Mouse (Mus musculus) adrenal gland, postnatal 14 days (tissue): ENCODE results near the gene Stx18. TPM values are rescaled to one million over a fixed set of nuclear protein-coding genes. Genes with fewer than 3 reads are reported as not detected.
A peak's percentile ranks its signal among the peaks of the same experiment; 100 is the strongest.

Source experiments
- DNase-seq: peaks from one replicate; pipeline ENCODE4 v3.0.0; 2021; ENCODE audit warnings: mixed read lengths
- long read RNA-seq, 2 experiments: library from polyadenylated mRNA; stranded (forward); transcript quantifications; one replicate each; pipeline ENCODE4 v2.0.0; 2021
- total RNA-seq: library from RNA; stranded (reverse); gene quantifications from 2 replicates; pipeline ENCODE4 v1.2.3, GENCODE M21; 2021

The Stx18 gene
- total RNA-seq: 45.0 and 47.0 TPM in 2 replicates
- long read RNA-seq, experiment 1, transcript Stx18-203 (11 exons, 3,002 nt): major isoform, 48 of 59 reads
- long read RNA-seq, experiment 1, partial matches to known transcripts: 2 of 59 reads
- long read RNA-seq, experiment 1, other reads (novel, unspliced or antisense): 1 of 59 reads
- long read RNA-seq, experiment 2, transcript Stx18-203 (11 exons, 3,002 nt): major isoform, 30 of 37 reads
- long read RNA-seq, experiment 2, partial matches to known transcripts: 3 of 37 reads
- long read RNA-seq, experiment 2, other reads (novel, unspliced or antisense): 1 of 37 reads

DNA sequence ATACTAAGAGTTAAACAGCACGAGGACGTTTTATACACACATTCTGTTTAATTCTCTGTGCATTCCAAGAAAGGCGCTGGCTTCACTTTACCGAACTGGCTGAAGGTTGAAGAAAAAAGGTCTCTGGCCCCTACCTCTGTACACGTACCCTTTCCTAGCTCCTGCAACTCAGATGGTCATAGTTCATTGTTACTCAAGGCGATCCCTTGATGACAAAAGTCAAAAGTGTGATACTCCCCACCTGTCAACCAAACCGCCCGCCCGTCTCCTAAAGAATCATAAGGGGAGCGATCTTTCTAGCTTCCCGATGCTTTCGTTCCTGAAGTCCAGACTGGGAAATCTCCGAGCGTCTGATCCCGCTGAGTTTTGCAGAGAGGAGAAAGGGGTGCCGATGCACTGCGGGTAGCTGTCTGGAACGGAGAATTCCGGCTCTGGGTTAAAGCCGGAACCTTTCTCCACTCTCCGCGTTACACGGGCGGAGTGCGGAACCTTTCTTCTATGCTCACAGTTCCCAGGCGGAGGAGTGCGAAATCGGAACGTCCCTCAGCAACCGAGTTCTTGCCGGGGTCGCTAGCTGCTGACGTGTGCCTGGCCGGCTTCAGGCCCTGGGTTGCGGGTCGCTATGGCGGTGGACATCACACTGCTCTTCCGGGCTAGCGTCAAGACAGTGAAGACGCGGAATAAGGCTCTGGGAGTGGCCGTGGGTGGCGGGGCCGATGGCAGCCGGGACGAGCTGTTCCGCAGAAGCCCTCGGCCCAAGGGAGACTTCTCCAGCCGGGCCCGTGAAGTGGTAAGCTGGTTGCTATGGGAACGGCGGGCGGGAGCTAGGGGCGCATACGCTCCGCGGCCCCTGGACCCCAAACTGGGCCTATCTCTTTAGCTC, at the start of gene Stx18:
TSS of gene Stx18 (plus strand) at position 33 of the 883 bp plus-strand sequence.
- DNase-seq: peak; percentile 93

GRCm38 (mm10) chr5:37992346-37992745, 46.2 kb upstream of the Stx18 start:
- no peak for DNase-seq

DNA sequence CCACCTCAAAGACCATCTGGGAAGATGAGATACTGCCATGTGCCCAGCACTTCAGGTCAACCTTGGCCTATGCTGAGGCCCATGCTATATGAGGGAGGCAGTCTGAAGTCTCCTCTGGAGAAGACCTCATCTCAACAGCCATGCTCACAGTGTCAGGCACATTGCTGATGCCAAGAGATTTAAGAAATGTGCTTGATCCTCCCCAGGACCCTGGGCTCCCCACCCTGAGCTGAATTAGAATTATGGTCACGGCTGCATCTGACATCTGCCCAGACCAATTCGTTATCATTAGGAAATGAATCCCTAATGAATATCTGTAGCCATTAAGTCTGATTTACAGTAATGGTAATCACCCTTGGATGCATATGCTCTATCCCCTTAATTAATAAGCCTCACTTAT, 39.7 kb upstream of the Stx18 start:
- no peak for DNase-seq

- DNase-seq: no peak
Observed at GRCm38 (mm10) chr5:38002573-38002972, 36.0 kb upstream of the Stx18 start.

DNA sequence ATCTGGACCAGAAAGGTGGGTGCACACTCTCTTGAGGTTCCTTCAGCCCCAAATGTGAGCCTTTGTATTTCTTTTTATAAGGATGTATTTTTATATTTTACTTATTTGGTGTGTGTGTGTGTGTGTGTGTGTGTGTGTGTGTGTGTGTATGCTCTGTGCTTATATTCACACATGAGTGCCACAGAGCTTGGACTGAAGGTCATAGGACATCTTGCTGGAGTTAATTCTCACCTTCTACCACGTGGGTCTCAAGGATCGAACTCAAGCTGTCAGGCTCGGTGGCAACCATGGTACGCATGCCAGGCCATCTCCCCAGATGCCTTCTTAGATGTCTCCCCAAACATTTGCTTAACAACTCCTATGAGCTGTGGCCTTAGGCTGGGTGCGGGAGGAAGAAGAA, 33.8 kb upstream of the Stx18 start:
- no peak for DNase-seq

- DNase-seq: no peak
Observed at GRCm38 (mm10) chr5:38006415-38007347, 31.9 kb upstream of the Stx18 start.

- no peak for DNase-seq
Observed at GRCm38 (mm10) chr5:38009071-38009470, 29.5 kb upstream of the Stx18 start.

DNA sequence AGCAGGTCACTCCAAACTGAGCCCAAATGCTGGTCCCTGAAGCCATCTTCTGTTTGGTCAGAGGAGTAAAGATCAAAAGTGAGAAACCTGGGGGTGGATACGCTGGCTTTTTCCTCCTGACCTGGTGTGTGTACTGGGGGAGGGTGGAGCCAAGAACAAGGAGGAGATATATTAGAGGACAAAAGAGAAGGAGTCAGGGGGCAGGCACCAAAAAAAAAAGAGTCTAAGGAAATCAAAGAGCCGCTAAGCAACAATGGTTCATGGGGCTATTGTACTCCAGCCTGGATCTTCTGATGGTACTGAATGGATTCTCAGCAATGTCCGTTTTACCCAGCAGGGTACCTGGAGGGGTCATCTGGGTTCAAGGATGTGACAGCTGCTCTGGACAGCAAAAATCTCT, 23.6 kb upstream of the Stx18 start:
- DNase-seq: no peak

GRCm38 (mm10) chr5:38016945-38017344, 21.6 kb upstream of the Stx18 start:
- peak; percentile 46 for DNase-seq

DNA sequence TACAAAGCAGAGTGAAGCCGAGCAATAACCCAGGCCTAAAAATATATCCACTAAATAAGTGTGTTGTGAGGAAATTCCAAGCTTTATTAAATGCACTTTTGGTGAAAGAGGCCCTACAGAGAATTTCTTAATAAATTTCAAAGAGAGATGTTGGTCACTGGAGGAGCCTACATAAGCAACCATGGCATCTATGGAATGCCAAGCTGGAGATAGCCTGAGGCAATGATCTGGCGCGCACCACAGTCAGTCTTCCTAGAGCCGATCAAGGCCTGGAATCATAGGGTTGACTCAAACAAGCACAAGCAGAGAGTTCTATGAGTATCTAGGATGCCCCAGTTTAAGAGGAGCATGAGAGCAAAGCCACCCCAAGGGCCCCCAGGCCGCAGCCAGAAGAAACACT, 10.9 kb upstream of the Stx18 start:
- DNase-seq: no peak

- DNase-seq: peak; percentile 16
Observed at GRCm38 (mm10) chr5:38038274-38038673, 268 bp upstream of the Stx18 start.

DNA sequence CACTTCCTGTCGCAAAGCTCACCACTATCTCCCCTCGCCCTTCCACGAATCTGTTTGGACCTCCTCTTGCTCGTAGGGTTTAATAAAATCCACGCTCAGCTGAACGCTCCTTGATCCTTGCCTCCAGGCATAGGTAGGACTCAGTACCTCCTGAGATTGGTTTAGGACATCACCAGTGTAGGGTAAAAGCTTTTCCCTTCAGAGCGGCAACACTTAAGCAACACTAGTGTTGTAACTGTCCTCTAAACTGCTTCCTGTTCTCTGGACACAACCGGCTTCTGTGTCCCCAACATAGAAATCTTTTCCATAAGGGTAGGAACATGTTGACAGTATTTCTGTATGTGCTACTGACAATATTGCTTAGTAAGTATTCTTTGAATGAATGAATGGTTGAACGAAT, 1.3 kb downstream of the Stx18 start:
- peak; percentile 28 for DNase-seq

- DNase-seq: no peak
Observed at GRCm38 (mm10) chr5:38044923-38045322, 6.4 kb downstream of the Stx18 start.

DNA sequence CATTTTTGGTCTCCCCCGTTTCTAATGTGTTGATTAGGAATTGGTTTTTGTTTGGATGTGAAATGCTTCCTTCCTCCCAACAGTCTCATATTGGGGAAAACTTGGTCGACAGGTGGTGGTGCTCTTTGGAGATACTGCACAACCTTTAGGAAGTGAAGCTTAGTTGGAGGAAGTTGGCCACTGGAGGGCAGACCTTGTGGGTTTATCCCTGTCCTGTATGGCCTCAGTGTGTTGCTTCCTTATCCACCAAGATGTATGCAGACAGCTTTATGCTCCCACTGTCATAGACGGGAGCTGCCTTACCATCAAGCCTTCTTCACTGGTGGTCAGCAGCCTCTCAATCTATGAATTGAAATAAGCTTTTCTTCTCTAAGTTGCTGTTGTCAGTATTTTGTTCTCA, 9.6 kb downstream of the Stx18 start:
- no peak for DNase-seq

GRCm38 (mm10) chr5:38061051-38061450, 22.5 kb downstream of the Stx18 start:
- no peak for DNase-seq

GRCm38 (mm10) chr5:38062709-38063108, 24.2 kb downstream of the Stx18 start:
- no peak for DNase-seq

DNA sequence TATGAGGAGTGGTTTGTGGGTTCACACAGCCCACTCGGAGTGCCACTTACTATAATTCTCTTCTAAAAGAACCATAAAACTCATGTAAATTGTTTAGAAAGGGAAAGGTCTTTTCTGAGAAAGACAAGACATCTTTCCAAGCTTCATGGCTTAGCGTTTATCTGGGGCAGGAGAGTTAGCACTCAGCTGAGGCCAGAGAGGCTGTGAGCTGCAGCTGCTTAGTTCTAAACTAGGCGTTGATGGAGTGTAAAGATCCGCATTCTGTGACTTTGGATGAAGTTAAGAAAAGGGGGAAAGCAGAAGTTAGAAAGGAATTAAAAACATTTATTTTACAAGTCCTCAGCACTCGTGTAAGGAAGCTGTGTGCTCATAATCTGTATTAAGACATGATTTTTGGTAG, 24.8 kb downstream of the Stx18 start:
- DNase-seq: no peak

GRCm38 (mm10) chr5:38064043-38064575, 25.6 kb downstream of the Stx18 start:
- no peak for DNase-seq

DNA sequence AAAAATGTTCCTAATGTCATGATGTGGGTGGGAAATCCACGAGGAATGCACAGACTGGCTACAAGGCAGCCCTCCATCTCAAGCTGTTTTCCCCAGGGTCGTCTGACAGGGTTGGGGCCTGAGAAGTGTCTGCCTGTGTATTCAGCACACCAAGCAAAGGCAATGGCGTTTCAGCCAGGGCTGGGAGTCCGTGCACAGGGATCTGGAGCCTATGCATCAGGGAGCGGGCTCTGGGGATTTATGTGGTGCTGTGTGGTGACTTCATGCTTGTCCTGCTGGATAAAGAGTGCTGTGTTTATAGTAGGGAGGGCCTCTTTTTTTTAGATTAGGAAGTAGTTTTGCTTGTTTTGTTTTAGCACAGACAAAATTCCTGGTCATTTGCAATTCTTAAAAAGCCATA, 26.2 kb downstream of the Stx18 start:
- DNase-seq: no peak

- DNase-seq: no peak
Observed at GRCm38 (mm10) chr5:38065454-38065853, 26.9 kb downstream of the Stx18 start.

DNA sequence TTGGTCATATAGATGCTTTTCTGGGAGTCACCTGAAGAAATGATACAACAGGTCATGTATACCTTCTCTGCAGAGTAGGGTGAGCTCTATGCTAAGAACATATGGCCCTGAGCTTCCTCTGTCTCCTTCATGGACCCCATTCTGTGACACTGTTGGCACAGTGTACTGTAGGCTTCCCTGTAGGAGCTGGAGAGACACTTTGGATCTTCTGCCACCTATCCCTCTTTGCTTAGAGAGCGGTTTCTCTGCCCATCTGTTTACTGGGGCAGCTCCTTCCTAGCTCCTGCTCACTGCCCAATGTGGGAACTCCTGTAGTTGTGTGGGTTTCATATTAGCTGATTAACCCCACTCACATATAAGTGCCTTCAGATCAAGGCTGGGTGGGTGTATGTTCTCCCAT, 28.1 kb downstream of the Stx18 start:
- DNase-seq: no peak

DNA sequence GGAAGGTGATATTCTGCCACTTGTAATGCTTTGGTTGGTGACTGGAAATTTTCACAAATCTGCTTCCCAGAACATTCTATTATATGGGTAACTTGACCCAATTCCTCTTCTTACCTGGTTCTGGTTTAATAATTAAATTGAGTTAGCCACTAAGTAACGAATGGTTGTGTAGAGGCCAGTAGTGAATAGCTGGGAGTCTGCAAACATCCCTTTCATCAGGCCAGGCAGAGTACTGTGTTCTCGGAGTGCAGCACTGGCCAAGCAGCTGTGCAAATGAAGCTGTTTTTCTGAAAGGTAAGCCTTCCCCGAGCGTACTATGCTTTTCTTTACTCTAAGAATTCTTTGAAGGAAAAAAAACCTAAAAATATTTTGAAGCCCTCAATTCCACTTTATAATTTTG, 37.8 kb downstream of the Stx18 start:
- DNase-seq: no peak
